Mouse (Mus musculus) left cerebral cortex, postnatal 25 days (tissue): Measurements from ENCODE around the gene Ces2c. TPM values are rescaled to one million over a fixed set of nuclear protein-coding genes. Genes with fewer than 3 reads are reported as not detected.
"Not testable (repeated sequence)": the region's sequence is repeated elsewhere in the genome, so short reads cannot be mapped to it uniquely, and the experiment has no call there.

ENCODE experiments used
- DNase-seq, 2 experiments: peaks; one replicate each; pipeline ENCODE4 v3.0.0; 2022; ENCODE audit warnings: low spot score in 2 of 2, mixed read lengths in 1 of 2
- intact Hi-C: fragments of 180-260 bp; cut with DNase I; formaldehyde crosslinking; loops from one replicate; pipeline ENCODE4 v1.15.1; 2025
- total RNA-seq, 2 experiments: library from RNA; stranded (reverse); gene quantifications; 2 replicates each; pipeline ENCODE4 v1.2.3; 2021

Ces2c gene
- total RNA-seq, result not detected

DNA sequence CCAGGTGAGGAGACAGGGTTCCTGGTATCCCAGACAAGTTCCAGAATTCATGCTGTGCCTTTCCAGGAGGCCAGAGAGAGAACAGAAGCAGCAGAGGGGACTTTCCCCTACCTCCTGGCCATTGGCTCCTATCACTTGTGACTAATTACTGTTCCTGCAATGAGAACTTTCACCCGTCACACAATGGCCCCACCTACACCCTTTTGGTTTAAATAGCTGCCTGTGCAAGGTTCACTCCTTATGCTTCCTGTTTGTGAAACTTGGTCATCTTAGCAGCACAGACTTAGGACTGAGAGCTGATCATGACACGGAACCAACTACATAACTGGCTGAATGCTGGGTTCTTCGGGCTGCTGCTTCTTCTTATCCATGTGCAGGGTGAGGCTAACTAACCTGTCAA, at the start of gene Ces2c:
Gene Ces2c (plus strand): TSS at position 238 of the 400 bp plus-strand sequence.
- no peak for DNase-seq
- intact Hi-C loops, result no loop called here

DNA sequence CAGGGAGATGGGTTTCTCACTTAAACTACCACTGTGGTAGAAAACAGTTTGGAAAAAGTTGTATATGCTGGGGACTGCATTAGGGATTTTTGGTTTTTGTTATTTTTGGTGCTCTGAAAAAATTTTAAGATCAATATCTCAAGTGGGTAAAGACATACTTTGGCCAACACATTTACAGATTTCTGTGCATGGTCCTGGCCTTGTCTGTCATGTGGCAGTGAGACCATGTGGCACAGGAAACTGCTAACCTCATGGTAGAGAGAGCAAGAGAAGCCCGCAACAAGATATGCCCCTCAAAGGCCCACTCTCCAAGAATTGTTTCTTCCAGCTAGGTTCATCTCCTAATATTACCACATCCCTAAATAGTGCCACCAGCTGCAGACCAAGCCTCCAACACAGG, 47.5 kb upstream of the Ces2c start:
- DNase-seq, result no peak
- intact Hi-C loops, result no loop called here

DNA sequence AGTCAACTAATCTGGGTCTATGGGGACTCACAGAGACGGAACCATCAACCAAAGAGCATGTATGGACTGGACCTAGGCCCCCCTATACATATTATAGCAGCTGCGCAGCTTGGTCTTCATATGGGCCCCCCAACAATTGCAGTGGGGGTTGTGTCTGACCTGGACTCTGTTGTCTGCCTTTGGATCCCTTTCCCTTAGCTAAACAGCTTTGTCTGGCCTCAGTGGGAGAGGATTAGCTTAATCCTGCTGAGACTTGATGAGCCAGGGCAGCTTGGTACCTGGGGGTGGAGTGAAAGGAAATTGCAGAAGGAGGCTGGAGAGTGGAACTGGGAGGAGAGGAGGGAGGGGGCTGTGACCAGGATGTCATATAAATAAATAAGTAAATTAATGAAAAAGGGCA, 40.7 kb upstream of the Ces2c start:
- intact Hi-C loops, result no loop called here
- DNase-seq, result no peak

DNA sequence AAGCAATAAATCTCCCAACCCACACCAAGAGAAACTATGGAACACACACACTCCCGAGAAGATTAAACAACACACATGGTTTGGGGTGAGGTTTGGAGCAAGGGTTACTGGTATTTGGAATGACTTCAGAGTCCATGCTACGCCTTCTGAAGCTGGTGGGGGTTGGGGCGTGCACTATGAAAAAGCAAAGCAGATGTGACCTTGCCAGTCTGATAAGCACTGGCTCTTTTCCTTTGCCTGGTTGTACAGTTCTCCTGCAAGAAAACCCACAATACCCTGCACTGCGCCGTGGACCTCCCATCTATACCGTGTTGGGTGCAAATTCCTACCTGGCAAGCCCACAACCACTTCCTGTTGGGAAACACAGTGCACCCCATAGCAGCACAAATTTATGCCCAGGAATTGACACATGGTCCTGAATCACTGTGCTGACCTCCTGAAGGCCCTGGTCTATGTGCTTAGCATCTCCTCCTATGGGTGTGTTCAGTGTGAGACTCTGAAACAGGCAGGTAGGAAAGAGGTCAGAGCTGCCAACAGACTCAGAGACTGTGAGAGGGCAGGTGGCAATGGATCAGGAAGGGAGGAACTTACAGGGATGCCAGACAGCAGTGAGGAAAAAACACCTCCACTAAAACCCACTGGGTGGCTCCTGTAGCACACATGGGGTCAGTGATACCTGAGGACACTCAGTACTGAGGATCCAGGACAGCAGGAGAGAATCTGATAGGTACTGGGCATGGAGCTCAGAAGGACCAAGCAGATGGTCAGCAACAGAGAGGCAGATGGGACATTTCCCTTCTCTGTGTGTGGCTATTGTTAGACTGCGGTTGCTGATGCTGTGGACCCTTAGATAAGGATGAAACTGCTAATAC, 38.1 kb upstream of the Ces2c start:
- no peak for DNase-seq
- intact Hi-C loops, result no loop called here

DNA sequence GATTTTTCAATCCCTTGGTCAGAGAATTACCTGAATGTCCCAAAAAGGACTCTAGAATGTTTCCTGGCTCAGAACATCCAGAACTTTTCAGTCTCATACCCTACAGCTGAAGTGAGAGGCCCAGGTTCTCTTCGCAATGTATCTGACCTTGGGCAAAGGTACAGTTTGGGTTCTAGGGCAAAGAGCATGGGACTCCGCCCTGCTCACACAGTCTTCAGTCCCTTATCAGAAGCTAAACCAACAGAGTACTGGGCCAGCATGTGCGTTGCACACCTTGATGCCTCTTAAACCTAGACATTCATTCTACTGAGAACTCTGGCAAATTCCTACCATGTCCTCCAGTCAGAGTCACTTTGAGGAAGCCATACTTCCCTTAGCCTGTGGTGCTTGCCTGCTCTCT, 37.4 kb upstream of the Ces2c start:
- intact Hi-C loops, result no loop called here
- no peak for DNase-seq

DNA sequence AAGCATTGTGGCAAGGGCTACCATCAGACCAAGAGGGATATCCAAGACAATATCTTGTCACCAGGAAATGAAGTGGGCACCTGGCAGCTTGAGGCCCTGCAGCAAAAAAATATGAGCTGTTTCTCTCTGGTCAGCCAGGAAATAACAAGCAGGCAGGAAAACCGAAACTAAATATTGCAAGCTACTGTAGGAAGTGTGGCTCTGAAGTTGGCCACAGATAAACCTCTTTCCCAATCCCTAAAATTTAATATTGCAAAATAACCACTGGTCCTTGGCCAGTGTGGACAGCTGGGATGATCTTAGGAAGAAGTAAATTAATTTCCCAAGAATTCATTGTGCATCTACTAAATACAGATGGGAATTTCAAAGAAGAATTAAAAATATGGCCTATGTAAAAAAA, 20.0 kb upstream of the Ces2c start:
- intact Hi-C loops, result no loop called here
- DNase-seq, result no peak

DNA sequence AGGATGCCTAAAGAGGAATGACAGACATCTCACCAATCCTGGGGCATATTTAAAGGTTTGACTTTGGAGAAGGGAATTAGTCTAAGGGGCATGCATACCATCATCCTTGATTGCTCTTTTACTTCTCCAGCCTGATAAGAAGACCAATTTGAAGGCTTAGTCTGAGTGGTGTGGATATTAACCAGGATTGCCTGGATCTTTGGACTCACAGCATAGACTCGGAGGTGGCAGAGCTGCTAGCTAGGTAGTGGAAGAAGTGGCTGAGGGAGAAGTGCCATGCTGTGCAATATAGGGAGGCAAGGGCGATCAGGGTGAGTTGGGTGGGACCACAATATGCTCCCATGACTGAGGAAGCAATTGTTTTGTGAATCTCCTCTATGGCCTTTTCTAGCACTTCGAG, 18.6 kb upstream of the Ces2c start:
- DNase-seq, result no peak
- intact Hi-C loops, result no loop called here

DNA sequence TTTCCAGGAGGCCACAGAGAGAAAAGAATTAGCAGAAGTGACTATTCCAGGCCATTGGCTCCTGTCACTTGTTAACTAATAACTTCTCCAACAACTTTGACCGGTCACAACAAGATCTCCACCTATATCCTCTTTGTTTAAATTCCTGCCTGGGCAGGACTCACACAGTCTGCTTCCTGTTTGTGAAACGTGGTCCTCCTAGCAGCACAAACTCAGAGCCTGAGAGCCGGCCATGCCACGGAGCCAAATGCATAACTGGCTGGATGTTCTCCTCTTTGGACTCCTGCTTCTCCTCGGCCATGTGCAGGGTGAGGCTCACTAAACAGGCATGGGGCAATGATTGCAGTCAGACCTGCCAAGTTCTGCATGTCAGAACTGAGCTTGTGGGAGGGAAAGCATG, 15.4 kb upstream of the Ces2c start, which contains the start of gene Ces2b:
Gene Ces2b (plus strand): TSS at position 133 of the 400 bp plus-strand sequence.
- DNase-seq, result no peak
- intact Hi-C loops, result no loop called here

DNA sequence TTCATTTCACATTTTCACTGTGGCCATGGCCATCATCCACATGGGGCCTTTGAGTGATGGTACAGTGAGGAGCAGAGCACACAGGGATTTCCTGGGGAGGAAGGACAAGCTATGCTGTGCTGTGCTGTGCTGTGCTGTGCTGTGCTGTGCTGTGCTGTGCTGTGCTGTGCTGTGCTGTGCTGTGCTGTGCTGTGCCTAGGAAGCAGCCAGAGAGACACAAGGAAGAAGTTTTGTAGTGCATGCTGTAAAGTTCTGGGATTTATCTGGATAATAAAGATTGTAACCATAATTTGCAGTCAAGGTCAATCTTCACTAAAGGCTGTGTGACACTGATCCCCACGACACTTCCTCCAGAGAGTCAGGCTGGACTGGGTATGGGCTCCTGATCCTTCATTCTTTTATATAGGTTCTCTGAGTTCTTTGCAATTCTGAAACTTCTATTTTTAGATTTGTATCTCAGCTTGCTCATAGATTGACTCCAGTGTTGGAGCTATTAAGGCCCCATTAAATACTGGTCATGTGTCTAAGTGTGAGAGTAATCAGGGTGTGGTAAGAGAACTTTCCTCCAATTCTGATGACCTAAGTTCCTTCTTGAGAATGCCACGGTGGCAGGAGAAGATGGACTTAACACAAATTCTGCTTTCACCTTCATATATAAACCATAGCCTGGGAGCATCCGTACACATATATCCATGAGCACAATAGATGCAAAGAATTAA, 5.3 kb upstream of the Ces2c start:
- DNase-seq, result no peak
- intact Hi-C loops, result no loop called here

DNA sequence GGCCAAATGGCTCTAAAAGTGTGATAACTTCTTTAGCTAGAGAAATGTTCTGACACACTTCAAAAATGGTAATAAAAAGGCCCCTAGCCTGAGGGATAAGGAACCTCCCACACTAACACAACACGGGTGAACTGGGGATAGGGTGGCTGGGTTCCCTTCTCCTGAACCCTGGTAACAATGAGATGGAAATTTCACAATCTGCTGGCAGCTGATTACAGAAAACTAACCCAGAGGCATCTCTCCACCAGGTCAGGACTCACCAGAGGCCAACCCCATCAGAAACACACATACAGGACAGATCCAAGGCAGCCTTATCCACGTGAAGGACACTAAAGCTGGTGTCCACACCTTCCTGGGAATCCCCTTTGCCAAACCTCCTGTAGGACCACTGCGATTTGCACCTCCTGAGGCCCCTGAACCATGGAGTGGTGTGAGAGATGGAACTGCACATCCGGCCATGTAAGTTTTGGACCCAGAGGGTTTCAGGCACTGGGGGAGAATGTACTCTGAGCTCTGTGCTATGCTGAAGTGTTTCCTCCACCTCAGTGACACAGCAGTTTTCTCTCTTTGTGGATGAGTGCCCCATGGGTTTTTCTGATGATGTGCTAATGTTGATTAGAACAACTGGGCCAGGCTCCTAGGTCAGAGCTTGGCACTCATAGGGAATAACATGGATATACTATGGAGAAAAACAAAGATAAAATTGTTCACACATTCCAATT, 1.0 kb downstream of the Ces2c start:
- intact Hi-C loops, result no loop called here
- DNase-seq, result no peak

DNA sequence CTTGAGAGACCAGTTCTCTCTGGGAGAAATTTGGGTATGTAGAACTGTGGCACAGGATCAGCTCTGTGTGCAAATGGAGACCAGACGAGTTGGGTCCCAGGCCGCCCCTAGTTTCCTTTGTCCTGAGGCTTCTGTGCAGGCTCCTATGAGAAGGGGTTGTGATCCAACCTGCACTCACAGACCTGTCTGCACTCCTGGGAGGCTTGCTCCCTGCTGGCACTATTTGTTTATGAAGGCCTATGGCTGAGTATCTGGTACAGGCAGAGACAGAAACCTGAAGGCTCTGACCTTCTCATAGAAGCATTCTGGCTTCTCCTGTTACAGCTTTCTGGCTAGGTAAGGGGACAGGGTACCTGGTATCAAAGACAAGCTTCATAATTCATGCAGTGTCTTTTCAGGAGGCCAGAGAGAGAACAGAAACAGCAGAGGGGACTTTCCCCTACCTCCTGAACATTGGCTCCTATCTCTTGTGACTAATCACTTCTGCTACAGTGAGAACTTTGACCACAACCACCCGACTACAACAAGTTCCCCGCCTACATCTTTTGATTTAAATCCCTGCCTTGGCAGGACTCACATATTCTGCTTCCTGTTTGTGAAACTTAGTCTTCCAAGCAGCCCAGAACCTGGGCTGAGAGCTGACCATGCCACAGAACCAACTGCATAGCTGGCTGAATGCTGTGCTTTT, 20.1 kb downstream of the Ces2c start:
- intact Hi-C loops, DNase-seq: not testable (repeated sequence)

DNA sequence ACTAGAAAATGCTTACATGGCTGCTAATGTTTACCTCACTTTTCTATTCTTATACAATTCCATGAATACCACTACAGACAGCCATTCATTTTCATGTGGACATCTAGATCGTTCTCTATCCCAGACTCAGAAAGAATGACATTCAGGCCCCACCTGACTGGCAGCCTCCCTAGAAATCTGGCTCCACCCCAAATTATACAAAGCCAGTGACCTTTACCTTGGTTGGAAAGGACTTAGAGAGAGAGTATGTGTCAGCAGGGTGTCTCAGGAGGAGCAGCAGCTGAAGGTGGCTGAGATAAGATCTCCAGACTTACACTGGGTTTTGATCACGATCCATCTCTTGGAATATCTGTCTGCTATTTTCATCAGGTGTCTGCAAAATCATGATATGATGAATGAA, 22.0 kb downstream of the Ces2c start:
- intact Hi-C loops, DNase-seq: not testable (repeated sequence)

DNA sequence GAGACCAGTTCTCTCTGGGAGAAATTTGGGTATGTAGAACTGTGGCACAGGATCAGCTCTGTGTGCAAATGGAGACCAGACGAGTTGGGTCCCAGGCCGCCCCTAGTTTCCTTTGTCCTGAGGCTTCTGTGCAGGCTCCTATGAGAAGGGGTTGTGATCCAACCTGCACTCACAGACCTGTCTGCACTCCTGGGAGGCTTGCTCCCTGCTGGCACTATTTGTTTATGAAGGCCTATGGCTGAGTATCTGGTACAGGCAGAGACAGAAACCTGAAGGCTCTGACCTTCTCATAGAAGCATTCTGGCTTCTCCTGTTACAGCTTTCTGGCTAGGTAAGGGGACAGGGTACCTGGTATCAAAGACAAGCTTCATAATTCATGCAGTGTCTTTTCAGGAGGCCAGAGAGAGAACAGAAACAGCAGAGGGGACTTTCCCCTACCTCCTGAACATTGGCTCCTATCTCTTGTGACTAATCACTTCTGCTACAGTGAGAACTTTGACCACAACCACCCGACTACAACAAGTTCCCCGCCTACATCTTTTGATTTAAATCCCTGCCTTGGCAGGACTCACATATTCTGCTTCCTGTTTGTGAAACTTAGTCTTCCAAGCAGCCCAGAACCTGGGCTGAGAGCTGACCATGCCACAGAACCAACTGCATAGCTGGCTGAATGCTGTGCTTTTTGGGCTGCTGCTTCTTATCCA, 39.5 kb downstream of the Ces2c start:
- intact Hi-C loops, DNase-seq: not testable (repeated sequence)

DNA sequence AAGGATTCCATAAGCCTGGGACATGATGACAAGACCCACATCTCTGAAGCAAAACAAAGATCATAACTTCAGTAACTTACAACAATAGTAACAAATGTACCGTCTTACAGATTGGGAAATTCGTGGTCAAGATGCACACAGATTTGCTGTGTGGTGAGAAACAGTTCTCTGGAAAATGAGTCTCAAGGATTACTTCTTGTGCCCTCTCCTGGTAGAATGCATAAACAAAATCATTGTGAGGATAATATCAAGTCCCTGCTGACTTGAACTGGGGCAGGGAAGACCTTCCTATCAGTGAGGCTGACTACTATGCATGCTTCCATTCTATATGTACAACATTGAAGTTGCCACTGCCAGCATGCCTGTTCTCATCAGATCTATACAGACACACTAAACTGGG, 54.9 kb downstream of the Ces2c start:
- no peak for DNase-seq
- intact Hi-C loops, result loop anchor here (10.0 kb wide), 1 partner anchor 247 kb away; no protein-coding TSS in a partner anchor

Other genes starting within 250 kb of the Ces2c start
- gene Cdh16, start 222.7 kb upstream of the Ces2c start, total RNA-seq, result not detected
- 1 to 10 TPM; 3.4 to 3.9 TPM for gene Rrad, start 215.7 kb upstream of the Ces2c start, total RNA-seq
- 10 to 100 TPM; 33.1 to 33.5 TPM for gene Ciao2b, start 205.1 kb upstream of the Ces2c start, total RNA-seq
- not detected for gene Ces2a, start 113.1 kb upstream of the Ces2c start, total RNA-seq
- under 1 TPM; 0.16 to 0.46 TPM for gene Ces2b, start 15.5 kb upstream of the Ces2c start, total RNA-seq
- gene Ces2e, start 79.2 kb downstream of the Ces2c start, total RNA-seq, result not detected
- not detected for gene Ces2f, start 100.3 kb downstream of the Ces2c start, total RNA-seq
- under 1 TPM; 0.16 to 0.30 TPM for gene Ces2g, start 114.7 kb downstream of the Ces2c start, total RNA-seq
- gene Ces2h, start 153.8 kb downstream of the Ces2c start, total RNA-seq, result not detected
- not detected for gene Ces3a, start 201.5 kb downstream of the Ces2c start, total RNA-seq
- gene Ces3b, start 236.7 kb downstream of the Ces2c start, total RNA-seq, result not detected